Mouse (Mus musculus) spleen, adult 2 months (tissue): ENCODE data around the gene Rgsl1. TPM values are rescaled to one million over a fixed set of nuclear protein-coding genes. Genes with fewer than 3 reads are reported as not detected.

Source experiments
- DNase-seq, 2 experiments: peaks; one replicate each; pipeline versions ENCODE4 v3.0.0 to v3.0.0-alpha.2; 2012 to 2021; ENCODE audit warnings: low spot score in 2 of 2, low read depth in 1 of 2
- H3K27ac ChIP-seq: fragments of 200-500 bp; 2 replicates; pipeline ENCODE4 v1.5.1; 2012; ENCODE audit warnings: low read length, inconsistent platforms; ENCODE audit not compliant: insufficient read depth
- H3K27me3 ChIP-seq: fragments of 200-500 bp; 2 replicates; pipeline ENCODE4 v1.6.1; 2012; ENCODE audit warnings: mild to moderate bottlenecking, moderate library complexity, low read length, inconsistent platforms; ENCODE audit not compliant: control insufficient read depth, insufficient read depth
- H3K36me3 ChIP-seq: fragments of 200-500 bp; 2 replicates; pipeline ENCODE4 v1.6.1; 2012; ENCODE audit warnings: mild to moderate bottlenecking, low read length, inconsistent platforms; ENCODE audit not compliant: control insufficient read depth, insufficient read depth
- H3K4me1 ChIP-seq: fragments of 200-500 bp; 2 replicates; pipeline ENCODE4 v1.6.1; 2011; ENCODE audit warnings: inconsistent platforms; ENCODE audit not compliant: control insufficient read depth, insufficient read depth, insufficient read length
- H3K4me3 ChIP-seq: fragments of 200-500 bp; 2 replicates; pipeline ENCODE4 v1.5.1; 2011; ENCODE audit warnings: mild to moderate bottlenecking, inconsistent platforms; ENCODE audit not compliant: insufficient read depth, insufficient read length; ENCODE audit errors: extremely low read depth
- CTCF ChIP-seq: fragments of 200-500 bp; IDR thresholded peaks from 2 replicates; pipeline ENCODE4 v1.5.1; 2011; ENCODE audit warnings: mild to moderate bottlenecking, inconsistent platforms; ENCODE audit not compliant: insufficient read depth, insufficient read length, insufficient replicate concordance; ENCODE audit errors: extremely low read depth
- POLR2A ChIP-seq: fragments of 200-500 bp; IDR thresholded peaks from 2 replicates; pipeline ENCODE4 v1.6.1; 2011; ENCODE audit warnings: low read depth, low read length, inconsistent platforms
- WGBS: fragments of 180-500 bp; shearing (Covaris S2); methylation state at CpG from one replicate; pipeline ENCODE4 v1.1.7; 2018; 5-methylcytosine and 5-hydroxymethylcytosine counted together
- polyA plus RNA-seq: library from polyadenylated mRNA; depleted of rRNA; stranded (reverse); fragments of >200 nt; gene quantifications from 2 replicates; pipeline ENCODE4 v1.2.3, GENCODE M21; 2012

Gene Rgsl1
- polyA plus RNA-seq, 1 experiment, result not detected

DNA sequence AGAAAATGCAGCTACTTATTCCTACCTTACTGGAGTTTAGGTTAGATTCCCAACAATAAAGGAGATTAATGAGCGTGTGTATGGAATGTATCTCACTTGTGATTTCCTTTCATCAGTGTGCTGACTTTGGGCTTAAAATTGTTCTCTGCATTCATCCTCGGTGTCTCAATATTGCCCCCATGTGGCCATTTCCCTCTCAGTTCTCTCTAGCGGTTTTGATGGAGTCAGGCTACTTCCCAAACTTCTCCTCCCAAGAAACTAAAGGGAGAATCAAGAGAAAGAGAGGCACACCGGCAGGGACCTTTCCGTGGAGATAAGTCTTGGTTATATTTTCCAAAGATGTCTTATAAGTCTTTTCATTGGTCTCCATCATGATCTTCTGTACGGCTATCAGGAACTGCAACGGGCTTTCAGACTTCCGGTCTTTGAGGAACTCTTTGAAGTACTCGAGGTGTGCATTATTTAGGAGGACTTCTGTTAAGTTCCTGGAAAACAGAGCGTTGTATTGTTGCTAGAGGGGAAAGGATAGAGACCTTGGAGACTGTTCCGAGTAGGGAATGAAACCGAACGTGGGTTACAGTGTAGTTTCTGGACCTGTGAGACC lies 36.5 kb downstream of the Rgsl1 start:
- TF ChIP-seq CTCF, result peak; percentile 26; the same call in 1 of the 2 replicates
- no peak for TF ChIP-seq POLR2A
- Histone ChIP-seq H3K27me3 (no peaks in the 10 kb centered on the region), H3K4me1 (peaks cover 8% of the 10 kb centered on the region), H3K36me3 (no peaks in the 10 kb centered on the region), H3K4me3 (peak overlapping the region; percentile 41), H3K27ac (no peak overlapping the region)
- 16% methylated on average over 13 of the region's 13 CpGs for WGBS
- DNase-seq, result peak; percentile 29 to 50

DNA sequence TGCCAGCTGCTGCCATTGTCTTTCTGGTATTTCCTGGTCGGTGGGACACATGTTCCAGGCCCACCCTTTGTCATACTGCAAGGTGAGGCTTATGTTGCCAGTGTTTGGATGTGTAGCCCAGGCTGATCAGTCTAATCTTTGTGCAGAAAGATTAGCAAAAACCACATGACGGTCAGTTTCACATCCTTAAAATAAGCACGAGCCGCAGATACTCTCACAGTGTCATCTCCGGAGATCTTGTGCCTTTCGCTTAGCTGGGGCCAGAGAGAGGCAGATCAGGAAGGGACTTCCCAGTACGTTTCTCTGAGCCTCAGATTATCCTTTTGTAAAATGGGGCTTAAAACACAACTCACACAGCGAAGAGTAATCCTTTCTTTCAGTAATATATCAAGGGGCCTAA lies 40.4 kb downstream of the Rgsl1 start:
- Histone ChIP-seq H3K4me1 (peaks cover 8% of the 10 kb centered on the region), H3K27ac (peak overlapping the region; percentile 20; the same call in 1 of the 2 replicates), H3K4me3 (no peak overlapping the region), H3K27me3 (no peaks in the 10 kb centered on the region), H3K36me3 (no peaks in the 10 kb centered on the region)
- DNase-seq, result peak; percentile 18 to 47
- WGBS, result 35% methylated on average over 8 of the region's 8 CpGs
- TF ChIP-seq POLR2A (no peak), CTCF (no peak)

DNA sequence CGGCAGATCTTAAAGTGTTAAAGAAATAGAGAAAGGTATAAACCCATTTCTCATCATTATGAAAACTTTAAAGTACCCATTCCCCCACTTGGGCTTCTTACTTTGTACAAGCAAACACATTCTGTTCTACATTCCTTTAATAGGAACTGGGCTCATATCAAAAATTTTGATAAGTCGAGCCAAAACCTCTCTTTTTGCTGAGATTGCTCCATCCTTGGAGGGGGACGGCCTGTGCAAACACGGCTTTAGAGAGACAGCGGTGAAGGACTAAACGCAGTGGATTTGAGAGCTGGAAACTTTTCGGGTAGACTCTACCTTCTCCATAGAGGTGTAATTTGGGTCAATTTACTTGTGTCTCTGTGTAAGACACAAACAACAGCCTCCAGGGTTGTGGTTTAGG lies 41.3 kb downstream of the Rgsl1 start:
- TF ChIP-seq POLR2A (no peak), CTCF (no peak)
- no peaks in the 10 kb centered on the region for H3K36me3 ChIP-seq
- no peaks in the 10 kb centered on the region for H3K27me3 ChIP-seq
- 62% methylated on average over 7 of the region's 7 CpGs for WGBS
- peaks cover 8% of the 10 kb centered on the region for H3K4me1 ChIP-seq
- no peak overlapping the region for H3K27ac ChIP-seq
- no peak for DNase-seq
- H3K4me3 ChIP-seq, result no peak overlapping the region

GRCm38 (mm10) chr1:153794241-153794640 lies 49.7 kb downstream of the Rgsl1 start:
- WGBS, result 71% methylated on average over 3 of the region's 3 CpGs
- Histone ChIP-seq H3K36me3 (no peaks in the 10 kb centered on the region), H3K4me3 (no peak overlapping the region), H3K27me3 (no peaks in the 10 kb centered on the region), H3K27ac (no peak overlapping the region), H3K4me1 (no peaks in the 10 kb centered on the region)
- TF ChIP-seq POLR2A (no peak), CTCF (no peak)
- DNase-seq, result no peak

DNA sequence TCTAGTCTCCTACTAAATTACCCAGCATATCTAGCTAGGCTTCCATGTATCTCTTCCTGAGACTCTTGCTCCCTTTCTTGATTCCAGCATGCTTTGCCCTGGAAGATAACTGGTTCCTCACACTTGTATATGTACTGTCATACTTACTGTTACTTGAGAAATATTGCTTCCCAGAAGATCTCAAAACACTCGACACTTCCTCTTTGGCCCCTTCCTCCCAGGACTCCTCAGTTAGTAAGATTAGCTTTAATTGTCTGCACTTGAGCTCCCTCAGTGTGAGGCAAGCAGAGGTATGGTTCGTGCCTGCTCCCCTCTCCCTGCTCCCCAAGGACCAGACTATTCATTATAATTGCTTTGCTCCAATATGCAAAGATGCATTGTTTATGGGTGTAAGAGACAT lies 53.2 kb downstream of the Rgsl1 start:
- no peak for DNase-seq
- Histone ChIP-seq H3K27me3 (no peaks in the 10 kb centered on the region), H3K4me3 (no peak overlapping the region), H3K36me3 (no peaks in the 10 kb centered on the region), H3K4me1 (no peaks in the 10 kb centered on the region), H3K27ac (no peak overlapping the region)
- 38% methylated on average over 2 of the region's 2 CpGs for WGBS
- TF ChIP-seq POLR2A (no peak), CTCF (no peak)

DNA sequence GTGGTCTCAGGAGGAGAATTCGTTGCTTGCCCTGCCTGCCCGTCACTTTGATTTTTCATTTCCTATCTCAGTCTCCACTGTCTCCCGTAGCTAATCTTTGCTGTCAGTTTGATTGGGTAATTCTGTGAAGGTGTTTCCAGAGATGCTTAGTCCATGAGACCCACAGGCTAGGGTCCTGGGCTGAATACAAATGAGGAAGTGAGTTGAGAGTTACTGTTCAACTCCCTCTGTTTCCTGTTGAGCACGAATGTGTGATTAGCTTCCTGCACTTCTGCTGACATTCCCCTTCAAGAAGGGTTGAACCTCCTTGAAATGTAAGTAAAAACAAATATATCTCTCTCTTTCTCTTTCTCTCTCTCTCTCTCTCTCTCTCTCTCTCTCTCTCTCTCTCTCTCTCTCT lies 58.3 kb downstream of the Rgsl1 start:
- 25% methylated on average over 4 of the region's 4 CpGs for WGBS
- H3K4me1 ChIP-seq, result no peaks in the 10 kb centered on the region
- no peaks in the 10 kb centered on the region for H3K36me3 ChIP-seq
- no peak overlapping the region for H3K4me3 ChIP-seq
- DNase-seq, result no peak
- H3K27ac ChIP-seq, result no peak overlapping the region
- no peaks in the 10 kb centered on the region for H3K27me3 ChIP-seq
- no peak for TF ChIP-seq CTCF
- TF ChIP-seq POLR2A, result no peak

GRCm38 (mm10) chr1:153783339-153783738 lies 60.6 kb downstream of the Rgsl1 start:
- no peaks in the 10 kb centered on the region for H3K36me3 ChIP-seq
- no peak overlapping the region for H3K27ac ChIP-seq
- TF ChIP-seq POLR2A, result no peak
- no peak for TF ChIP-seq CTCF
- no peak for DNase-seq
- H3K27me3 ChIP-seq, result no peaks in the 10 kb centered on the region
- no peaks in the 10 kb centered on the region for H3K4me1 ChIP-seq
- H3K4me3 ChIP-seq, result no peak overlapping the region
- WGBS, result 43% methylated on average over 1 of the region's 1 CpGs
